Mouse (Mus musculus): ENCODE data around the gene Shisa5. TPM values are rescaled to one million over a fixed set of nuclear protein-coding genes. Genes with fewer than 3 reads are reported as not detected.

Shisa5 gene
- total RNA-seq, 1 experiment: 44.0 TPM

- Histone ChIP-seq H3K4me1 (ENCODE audit: control insufficient read depth in 2 of 2, insufficient read depth in 2 of 2, low read length in 2 of 2, poor library complexity in 1 of 2) (peaks cover 4 to 13% of the 10 kb centered on the region in 2 experiments; a peak in 3 of 4 replicates), H3K9ac (ENCODE audit: insufficient read depth, low read depth, low read length, poor library complexity, severe bottlenecking) (peak overlapping the region; percentile 73), H3K9me3 (ENCODE audit: control insufficient read depth, insufficient read depth, low read depth, low read length) (no peaks in the 10 kb centered on the region), H3K4me3 (ENCODE audit: insufficient read depth in 1 of 2, low read depth in 1 of 2, low read length in 2 of 2, poor library complexity in 1 of 2, severe bottlenecking in 1 of 2) (peak overlapping the region; percentile 63 to 72), H3K36me3 (ENCODE audit: control insufficient read depth, insufficient read depth, low read length, poor library complexity, severe bottlenecking) (no peaks in the 10 kb centered on the region), H3K27ac (ENCODE audit: insufficient read depth, low read depth, low read length, poor library complexity, severe bottlenecking) (no peak overlapping the region)
- in situ Hi-C loops (cut with MboI; ENCODE audit: low sequenced_read_pairs in 2 of 2, unreplicated experiment in 2 of 2): no loop called here
- no peak for DNase-seq (ENCODE audit: low read depth, low spot score)
- TF ChIP-seq HCFC1 (IDR thresholded peaks at IDR 0.05; ENCODE audit: borderline replicate concordance, insufficient read depth, low read length): no peak
- no peak for TF ChIP-seq ZNF384 (IDR thresholded peaks at IDR 0.05; ENCODE audit: low read depth, low read length)
- TF ChIP-seq MAFK (IDR thresholded peaks at IDR 0.05; ENCODE audit: insufficient read depth, low read depth, low read length): no peak
Observed at GRCm38 (mm10) chr9:108992085-108992469, 46.3 kb upstream of the Shisa5 start.

- no peaks in the 10 kb centered on the region for H3K9me3 ChIP-seq (ENCODE audit: control insufficient read depth, insufficient read depth, low read depth, low read length)
- TF ChIP-seq ZC3H11A (IDR thresholded peaks at IDR 0.05; ENCODE audit: borderline replicate concordance, low read depth, low read length) (no peak), ZNF384 (IDR thresholded peaks at IDR 0.05; ENCODE audit: low read depth, low read length) (no peak), CHD2 (IDR thresholded peaks at IDR 0.05; ENCODE audit: low read depth, low read length) (no peak), MAFK (IDR thresholded peaks at IDR 0.05; ENCODE audit: insufficient read depth, low read depth, low read length) (no peak), HCFC1 (IDR thresholded peaks at IDR 0.05; ENCODE audit: borderline replicate concordance, insufficient read depth, low read length) (no peak)
- no peak for DNase-seq (ENCODE audit: low read depth, low spot score)
- H3K4me3 ChIP-seq (ENCODE audit: insufficient read depth in 1 of 2, low read depth in 1 of 2, low read length in 2 of 2, poor library complexity in 1 of 2, severe bottlenecking in 1 of 2): no peak overlapping the region
- no peaks in the 10 kb centered on the region for H3K36me3 ChIP-seq (ENCODE audit: control insufficient read depth, insufficient read depth, low read length, poor library complexity, severe bottlenecking)
- peaks cover 3 to 8% of the 10 kb centered on the region in 2 experiments; a peak in 3 of 4 replicates for H3K4me1 ChIP-seq (ENCODE audit: control insufficient read depth in 2 of 2, insufficient read depth in 2 of 2, low read length in 2 of 2, poor library complexity in 1 of 2)
- H3K27ac ChIP-seq (ENCODE audit: insufficient read depth, low read depth, low read length, poor library complexity, severe bottlenecking): no peak overlapping the region
- in situ Hi-C loops (cut with MboI; ENCODE audit: low sequenced_read_pairs in 2 of 2, unreplicated experiment in 2 of 2): no loop called here
- H3K9ac ChIP-seq (ENCODE audit: insufficient read depth, low read depth, low read length, poor library complexity, severe bottlenecking): no peak overlapping the region
Observed at GRCm38 (mm10) chr9:108992620-108993361, 45.6 kb upstream of the Shisa5 start.

- TF ChIP-seq ZNF384 (IDR thresholded peaks at IDR 0.05; ENCODE audit: low read depth, low read length): no peak
- no peak overlapping the region for H3K27ac ChIP-seq (ENCODE audit: insufficient read depth, low read depth, low read length, poor library complexity, severe bottlenecking)
- no peak overlapping the region for H3K9ac ChIP-seq (ENCODE audit: insufficient read depth, low read depth, low read length, poor library complexity, severe bottlenecking)
- H3K4me1 ChIP-seq (ENCODE audit: control insufficient read depth in 2 of 2, insufficient read depth in 2 of 2, low read length in 2 of 2, poor library complexity in 1 of 2): peaks cover 2 to 4% of the 10 kb centered on the region in 2 experiments; a peak in 2 of 4 replicates
- H3K36me3 ChIP-seq (ENCODE audit: control insufficient read depth, insufficient read depth, low read length, poor library complexity, severe bottlenecking): no peaks in the 10 kb centered on the region
- H3K4me3 ChIP-seq (ENCODE audit: insufficient read depth in 1 of 2, low read depth in 1 of 2, low read length in 2 of 2, poor library complexity in 1 of 2, severe bottlenecking in 1 of 2): no peak overlapping the region
- no peaks in the 10 kb centered on the region for H3K9me3 ChIP-seq (ENCODE audit: control insufficient read depth, insufficient read depth, low read depth, low read length)
- DNase-seq (ENCODE audit: low read depth, low spot score): no peak
- in situ Hi-C loops (cut with MboI; ENCODE audit: low sequenced_read_pairs in 2 of 2, unreplicated experiment in 2 of 2): no loop called here
Observed at GRCm38 (mm10) chr9:108996411-108996810, 42.0 kb upstream of the Shisa5 start.

- Histone ChIP-seq H3K4me1 (ENCODE audit: control insufficient read depth in 2 of 2, insufficient read depth in 2 of 2, low read length in 2 of 2, poor library complexity in 1 of 2) (peaks cover 0 to 4% of the 10 kb centered on the region in 2 experiments; a peak in 2 of 4 replicates), H3K36me3 (ENCODE audit: control insufficient read depth, insufficient read depth, low read length, poor library complexity, severe bottlenecking) (no peaks in the 10 kb centered on the region), H3K27ac (ENCODE audit: insufficient read depth, low read depth, low read length, poor library complexity, severe bottlenecking) (no peak overlapping the region), H3K9ac (ENCODE audit: insufficient read depth, low read depth, low read length, poor library complexity, severe bottlenecking) (no peak overlapping the region), H3K4me3 (ENCODE audit: insufficient read depth in 1 of 2, low read depth in 1 of 2, low read length in 2 of 2, poor library complexity in 1 of 2, severe bottlenecking in 1 of 2) (no peak overlapping the region), H3K9me3 (ENCODE audit: control insufficient read depth, insufficient read depth, low read depth, low read length) (no peaks in the 10 kb centered on the region)
- in situ Hi-C loops (cut with MboI; ENCODE audit: low sequenced_read_pairs in 2 of 2, unreplicated experiment in 2 of 2): no loop called here
- TF ChIP-seq ZC3H11A (IDR thresholded peaks at IDR 0.05; ENCODE audit: borderline replicate concordance, low read depth, low read length) (no peak), ZNF384 (IDR thresholded peaks at IDR 0.05; ENCODE audit: low read depth, low read length) (no peak), HCFC1 (IDR thresholded peaks at IDR 0.05; ENCODE audit: borderline replicate concordance, insufficient read depth, low read length) (no peak), MAFK (IDR thresholded peaks at IDR 0.05; ENCODE audit: insufficient read depth, low read depth, low read length) (no peak), CHD2 (IDR thresholded peaks at IDR 0.05; ENCODE audit: low read depth, low read length) (no peak)
- DNase-seq (ENCODE audit: low read depth, low spot score): no peak
Observed at GRCm38 (mm10) chr9:108998287-108999166, 39.8 kb upstream of the Shisa5 start.

All from ES-E14 (cell line).